Mouse (Mus musculus) left cerebral cortex, postnatal 10 days (tissue): ENCODE data around the gene Iqcd. TPM values are rescaled to one million over a fixed set of nuclear protein-coding genes. Genes with fewer than 3 reads are reported as not detected.

ENCODE experiments used
- DNase-seq, 2 experiments: peaks; one replicate each; pipeline ENCODE4 v3.0.0; 2021 to 2022; ENCODE audit warnings: low spot score in 2 of 2, mixed read lengths in 1 of 2; ENCODE audit errors: extremely low spot score in 1 of 2
- intact Hi-C: fragments of 180-260 bp; cut with DNase I; formaldehyde crosslinking; loops from one replicate; pipeline ENCODE4 v1.15.1; 2025
- total RNA-seq, 2 experiments: library from RNA; stranded (reverse); gene quantifications; 2 replicates each; pipeline ENCODE4 v1.2.3; 2021

Iqcd gene
- total RNA-seq, 2 experiments from 2014 or later = 0.36 to 0.47 TPM

DNA sequence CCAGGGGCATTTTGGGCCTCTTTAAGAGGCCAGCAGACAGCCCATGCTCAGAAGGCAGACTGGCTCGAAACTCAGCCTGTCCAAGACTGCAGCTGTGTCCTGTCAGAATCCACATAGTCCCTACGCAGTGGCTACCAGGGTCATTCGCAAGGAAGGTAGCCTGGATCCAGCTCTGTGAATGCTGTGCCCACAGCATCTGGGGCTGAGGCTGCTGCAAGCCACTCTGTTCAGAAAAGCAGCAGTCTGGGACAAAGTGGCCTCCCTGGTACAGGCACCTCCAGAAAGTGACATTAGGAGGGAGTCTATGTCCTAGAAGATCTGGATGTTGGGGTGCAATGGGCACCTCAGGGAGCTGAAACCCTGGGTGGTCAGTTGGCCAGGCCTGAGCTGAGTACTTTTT, 19.0 kb upstream of the Iqcd start:
- intact Hi-C loops = no loop called here

DNA sequence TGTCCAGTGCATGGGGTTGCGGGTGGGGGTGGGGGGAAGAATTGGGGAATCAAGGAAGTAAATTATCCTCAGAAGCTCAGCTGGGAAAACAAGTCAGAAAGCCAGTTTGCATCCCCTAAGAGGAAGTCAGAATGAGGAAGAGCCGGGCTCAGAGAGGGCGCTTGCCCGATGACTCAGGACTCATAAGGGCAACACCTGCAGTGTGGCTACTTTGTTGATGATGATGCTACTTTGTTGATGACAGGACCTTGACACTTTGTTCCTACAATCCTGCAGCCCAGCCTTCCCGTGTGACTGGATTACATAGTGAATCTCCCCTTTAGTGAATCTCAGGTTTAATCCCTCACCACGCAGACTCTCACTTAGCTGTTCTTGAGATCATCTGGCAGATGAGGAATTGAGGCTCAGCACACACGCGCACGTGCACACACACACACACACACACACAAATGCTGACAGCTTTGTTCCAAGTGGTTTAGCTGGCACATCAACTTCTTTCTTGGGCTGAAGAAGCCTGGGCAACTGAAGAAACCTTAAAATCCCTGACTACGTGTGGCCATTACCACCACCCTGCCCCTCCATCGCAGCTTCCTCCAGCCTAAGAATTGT, 18.4 kb upstream of the Iqcd start:
- DNase-seq = no peak
- intact Hi-C loops = no loop called here

More for the DNA sequence above, 19.0 kb upstream of the Iqcd start:
- no peak for DNase-seq

DNA sequence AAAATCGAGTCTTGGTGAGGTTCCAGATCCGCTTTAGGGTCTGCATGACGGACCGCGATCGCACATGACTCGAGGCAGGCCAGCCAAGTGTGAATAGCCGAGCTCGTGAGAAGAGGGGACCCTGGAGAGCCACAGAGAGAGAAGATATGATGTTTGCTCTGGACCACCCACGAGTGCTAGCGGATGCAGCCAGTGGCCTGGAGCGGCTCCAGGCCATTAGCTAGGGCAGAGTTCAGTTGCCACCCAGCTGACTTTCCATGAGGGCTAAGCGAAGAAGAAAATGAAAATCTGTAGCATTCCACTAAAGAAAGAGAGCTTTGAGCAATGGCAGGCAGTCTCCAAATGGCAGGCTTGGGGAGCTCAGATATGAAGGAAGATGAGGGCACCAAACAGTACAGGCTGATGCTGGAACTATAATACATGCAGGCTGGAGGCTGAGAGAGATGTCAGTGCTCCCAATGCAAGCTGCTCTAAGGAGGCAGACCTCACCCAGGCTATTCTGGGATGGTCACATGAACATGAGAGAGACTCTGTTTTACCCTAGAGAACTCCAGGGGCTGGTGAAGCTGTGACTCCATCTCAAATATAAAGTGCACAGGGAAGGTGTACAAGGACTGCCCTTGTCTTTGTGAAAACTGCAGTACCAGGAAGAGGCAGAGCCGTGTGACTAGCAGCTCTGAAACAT, 17.6 kb upstream of the Iqcd start:
- intact Hi-C loops = no loop called here
- no peak for DNase-seq

DNA sequence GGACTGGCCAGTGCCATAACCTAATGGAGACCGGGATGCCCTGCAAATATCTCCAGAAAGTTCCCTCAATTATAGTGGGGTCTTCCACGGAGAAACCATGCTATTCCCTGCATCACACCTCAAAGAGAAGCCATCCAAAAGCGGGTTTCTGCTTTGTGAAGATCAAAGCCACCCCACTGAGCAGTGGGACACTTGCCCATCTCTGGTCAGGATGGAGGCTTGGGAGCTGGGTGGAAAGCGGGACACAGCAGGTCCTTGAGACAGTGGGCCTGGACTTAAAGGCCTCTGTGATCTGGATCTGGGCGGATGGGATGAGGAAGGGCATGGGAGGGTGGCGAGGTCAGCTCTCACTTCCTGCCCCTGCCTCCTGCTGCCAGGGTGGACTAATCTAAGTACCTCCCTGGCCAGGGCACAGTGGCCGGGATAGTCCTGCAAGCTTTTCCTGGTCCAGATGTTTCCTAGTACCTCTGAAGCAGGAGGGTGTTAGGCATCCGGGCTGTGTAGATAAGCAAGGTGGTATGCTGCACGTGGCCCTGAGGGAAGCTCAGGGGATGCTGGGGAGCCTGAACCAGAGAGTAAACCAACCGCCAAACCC, 14.2 kb upstream of the Iqcd start:
- peak in 1 of 2 experiments; percentile 88 for DNase-seq
- intact Hi-C loops = no loop called here

DNA sequence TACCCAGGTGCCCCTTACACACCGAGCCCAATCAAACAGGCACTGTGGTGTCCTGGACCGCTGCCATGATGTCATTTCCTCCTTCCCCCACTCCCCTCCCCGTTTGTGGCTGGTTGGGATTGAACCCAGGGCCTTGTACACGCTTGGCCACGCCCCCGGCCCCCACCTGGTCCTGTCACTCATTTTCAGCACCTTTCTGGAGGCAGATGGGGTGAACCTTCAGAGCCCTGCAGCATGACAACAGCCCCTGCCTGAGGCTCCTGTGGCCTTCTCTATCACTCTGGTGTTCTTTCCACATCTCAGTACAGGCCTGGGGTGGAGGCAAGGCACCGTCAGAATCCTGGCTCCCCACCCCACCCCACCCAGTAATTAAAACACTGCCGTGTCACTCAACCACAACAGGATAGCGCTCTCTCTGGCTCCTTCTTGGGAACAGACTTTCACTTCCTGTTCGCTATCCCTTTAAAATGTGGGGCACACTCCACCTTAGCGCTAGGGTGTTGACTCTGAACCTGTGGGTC, 12.0 kb upstream of the Iqcd start:
- intact Hi-C loops = no loop called here
- DNase-seq = peak in 1 of 2 experiments; percentile 35

DNA sequence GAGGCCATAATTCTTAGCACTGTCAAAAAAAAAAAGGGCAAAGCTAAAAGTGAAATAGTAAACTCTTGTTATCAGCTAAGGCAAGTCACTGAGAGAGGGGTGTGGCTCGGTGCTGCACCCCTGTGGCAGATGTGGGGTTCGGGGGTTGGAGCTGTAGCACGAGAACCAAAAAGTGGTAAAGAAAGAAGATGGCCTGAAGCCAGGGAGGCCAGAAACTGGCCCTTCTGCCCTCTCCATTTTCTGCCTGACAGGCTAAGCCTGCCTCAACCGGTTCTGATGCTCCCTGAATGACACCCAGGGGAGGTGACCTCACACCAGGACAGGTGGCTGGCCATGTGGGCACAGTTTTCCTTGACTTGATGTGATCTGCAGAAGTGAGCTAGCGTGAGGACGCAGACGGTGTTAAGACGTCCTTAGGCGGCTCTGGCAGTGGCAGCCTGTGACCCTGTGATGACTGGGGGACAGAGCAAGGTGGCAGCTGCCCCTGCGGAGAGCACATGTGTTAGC, 10.8 kb upstream of the Iqcd start:
- no peak for DNase-seq
- intact Hi-C loops = no loop called here

DNA sequence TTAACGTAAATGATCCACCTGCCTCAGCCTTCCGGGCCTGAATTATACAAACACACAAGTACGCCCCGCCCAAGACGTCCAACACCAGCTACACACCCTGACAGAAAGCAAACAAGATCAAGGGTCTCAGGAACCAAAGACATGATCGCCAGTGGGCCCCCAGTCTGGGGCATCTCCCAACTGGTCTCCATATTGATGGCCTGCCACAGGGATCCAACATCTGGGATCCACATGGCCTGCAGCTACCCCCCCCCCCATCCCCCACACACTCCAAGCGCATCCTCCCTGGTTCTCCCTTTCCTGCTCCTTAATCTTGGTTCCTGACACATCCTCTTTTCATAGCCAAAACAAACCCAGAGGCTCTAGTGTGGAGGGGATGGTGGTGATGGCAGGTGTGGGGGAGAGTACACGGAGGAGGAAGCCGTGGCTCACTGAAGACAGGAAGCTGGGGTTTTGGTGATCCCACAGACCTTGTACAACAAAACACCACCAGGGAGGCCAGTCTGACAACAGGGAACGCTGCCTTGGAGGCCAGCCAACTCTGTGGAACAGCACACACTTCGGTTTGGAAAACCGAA, 10.2 kb upstream of the Iqcd start:
- intact Hi-C loops = no loop called here
- peak in 1 of 2 experiments; percentile 86 for DNase-seq

DNA sequence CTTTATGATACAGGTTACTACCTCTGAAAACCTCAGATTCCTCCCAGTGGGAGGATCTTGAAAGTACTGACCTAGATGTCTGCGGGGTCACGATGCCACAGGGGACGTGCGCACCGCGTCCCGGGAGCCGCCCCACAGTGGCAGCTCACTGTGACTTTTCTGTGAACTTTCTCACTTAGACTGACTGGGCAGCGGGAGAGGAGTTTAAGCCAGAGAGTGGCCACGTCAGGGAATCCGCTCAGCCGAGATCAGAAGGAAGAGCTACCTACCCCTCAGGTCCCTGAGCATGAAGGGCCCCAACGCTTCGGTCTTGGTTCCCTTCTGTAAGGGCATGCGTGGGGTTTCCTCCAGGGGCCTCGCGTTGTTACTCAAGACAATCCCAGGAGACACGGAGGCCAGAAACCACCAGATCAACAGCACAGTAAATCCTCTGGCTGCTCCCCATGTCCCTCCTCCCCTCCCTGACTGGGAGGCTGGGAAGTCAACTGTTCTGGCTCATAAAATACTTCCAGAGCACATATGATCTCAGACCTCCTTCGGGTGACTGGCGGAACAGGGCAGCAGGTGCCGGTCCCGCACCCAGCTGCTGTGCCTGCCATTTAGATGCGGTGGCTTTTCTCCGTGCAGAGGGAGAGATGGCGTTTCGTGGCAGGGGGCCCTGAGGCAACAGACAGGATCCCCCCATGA, 9.5 kb upstream of the Iqcd start:
- intact Hi-C loops = no loop called here
- DNase-seq = peak in 1 of 2 experiments; percentile 65

DNA sequence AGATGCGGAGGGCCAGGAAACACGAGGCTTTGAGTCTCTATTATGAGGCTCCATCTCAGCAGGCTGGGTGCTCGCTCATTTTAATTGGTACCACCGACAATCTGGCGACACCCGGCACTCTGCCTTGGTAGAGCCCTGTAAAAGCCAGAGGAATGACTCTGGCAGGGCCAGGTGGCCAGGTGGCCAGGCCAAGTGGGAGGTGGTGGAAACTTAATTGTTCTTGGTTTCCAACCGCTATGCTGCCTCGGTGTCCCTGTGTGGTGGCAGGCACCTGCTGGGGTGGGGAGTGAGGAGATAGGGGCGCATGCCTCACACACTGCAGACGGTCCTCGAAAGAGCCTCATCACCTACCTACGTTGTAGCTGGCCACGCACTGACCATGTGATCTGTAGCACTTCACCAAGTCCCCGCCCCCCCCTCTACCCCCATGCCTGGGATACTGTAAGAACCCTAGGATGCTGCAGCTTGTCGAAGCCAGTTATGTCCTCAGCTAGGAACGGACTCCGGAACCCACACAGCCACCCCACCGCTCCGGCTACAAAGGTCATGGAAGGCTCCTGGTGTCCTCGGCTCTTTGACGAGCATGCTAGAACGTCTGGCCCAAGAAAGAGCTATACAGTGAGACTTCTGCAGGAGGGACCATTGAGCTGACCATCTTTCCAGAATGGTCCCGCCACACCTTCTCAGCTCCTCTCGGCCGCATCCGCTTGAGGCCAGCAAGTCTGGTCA, 8.8 kb upstream of the Iqcd start:
- intact Hi-C loops = no loop called here
- DNase-seq = no peak

DNA sequence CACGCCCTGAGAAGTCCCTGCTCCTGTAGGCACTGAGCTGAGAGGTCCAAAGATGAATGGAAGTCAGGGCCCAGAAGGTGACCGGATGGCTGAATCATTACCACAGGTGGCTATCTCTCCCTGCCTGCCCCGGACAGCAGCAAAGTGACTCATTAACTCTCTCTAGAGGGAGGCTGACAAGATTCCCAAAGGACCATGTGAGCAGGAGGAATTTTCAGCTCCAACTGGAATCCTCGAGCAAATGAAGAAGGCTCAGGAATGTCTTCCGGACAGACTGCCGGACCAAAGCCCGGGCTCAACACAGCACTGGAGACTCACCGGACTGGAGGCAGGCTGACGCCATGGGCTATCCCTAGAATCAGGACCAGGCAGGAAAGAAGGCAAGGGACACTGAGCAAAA, 6.8 kb upstream of the Iqcd start:
- no peak for DNase-seq
- intact Hi-C loops = no loop called here

DNA sequence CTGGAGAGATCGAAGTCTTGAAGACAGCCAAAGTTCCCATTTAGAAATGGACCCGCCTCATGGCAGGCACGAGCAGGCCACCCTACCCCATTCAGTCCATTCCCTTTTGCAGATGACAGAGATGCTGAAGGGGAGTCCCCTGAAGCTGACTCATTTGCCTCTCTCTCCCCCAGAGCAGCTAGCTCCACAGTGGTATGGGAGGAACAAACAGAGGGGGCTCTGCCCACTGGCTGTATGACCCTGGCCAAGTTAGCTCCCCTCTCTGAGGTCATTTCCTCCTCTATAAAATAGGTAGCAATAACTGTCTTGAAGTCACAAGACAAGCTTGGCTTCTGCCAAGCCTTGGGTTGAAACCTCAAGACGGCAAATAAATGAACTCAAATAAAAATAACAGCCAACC, 5.3 kb upstream of the Iqcd start:
- no peak for DNase-seq
- intact Hi-C loops = no loop called here

DNA sequence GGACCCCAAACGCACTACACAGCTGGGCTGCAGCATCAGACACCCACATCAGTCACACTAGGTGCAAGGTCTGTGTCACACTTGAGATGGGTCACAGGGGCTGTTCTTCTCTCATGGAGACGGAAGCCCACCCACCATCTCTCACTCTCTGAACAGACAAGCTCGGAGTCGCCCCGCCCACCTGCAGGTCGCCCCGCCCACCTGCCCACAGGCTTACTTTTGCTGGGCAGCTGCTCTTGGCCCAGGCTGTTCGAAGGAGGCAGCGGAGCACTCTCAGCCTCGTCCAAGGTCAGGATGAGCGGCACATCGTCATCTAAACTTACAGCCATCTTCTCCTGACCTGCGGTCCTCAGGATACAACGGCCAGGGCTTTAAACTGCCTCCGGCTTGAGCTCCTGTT, 3.8 kb upstream of the Iqcd start:
- intact Hi-C loops = no loop called here
- DNase-seq = no peak

DNA sequence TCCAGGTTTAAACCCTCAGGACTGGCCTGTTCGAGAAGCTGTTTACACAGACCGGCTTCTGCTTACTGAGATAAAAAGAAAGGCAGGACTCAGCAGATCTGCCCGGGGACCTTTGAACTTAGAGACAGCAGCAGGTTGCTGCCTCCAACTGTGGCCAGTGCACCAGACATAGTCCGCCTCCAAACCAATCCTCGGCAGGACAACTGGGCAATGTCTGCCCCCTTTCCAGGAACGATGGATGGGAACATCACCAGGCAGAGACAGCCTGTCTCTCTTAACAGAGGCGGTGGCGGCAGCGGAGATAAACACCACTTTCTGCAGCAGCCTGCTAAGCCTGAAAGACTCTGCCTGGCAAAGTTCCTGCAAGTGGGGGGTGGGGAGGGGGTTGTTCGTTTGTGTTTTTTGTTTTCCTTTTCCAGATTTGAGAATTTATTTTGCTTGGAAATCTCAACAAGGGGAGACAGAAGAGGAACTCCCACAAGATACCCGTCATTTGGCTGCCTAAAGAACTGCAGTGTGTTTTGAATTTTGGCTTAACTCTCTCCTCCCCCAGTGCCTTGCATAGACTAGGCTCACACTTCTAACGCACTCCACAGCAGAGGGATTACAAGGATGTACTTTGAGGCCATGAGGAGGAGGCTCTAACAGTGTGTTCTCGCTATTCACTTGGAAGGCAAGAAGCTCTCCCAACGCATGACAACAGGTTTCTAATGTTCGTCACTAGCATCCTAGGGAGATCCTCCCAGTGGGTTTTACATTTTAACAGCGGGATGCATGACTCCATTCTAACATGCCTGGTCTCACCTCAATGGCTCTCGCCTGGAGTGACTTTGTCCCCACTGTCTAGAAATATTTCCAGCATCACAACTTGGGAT, 1.8 kb upstream of the Iqcd start:
- intact Hi-C loops = no loop called here
- peak in 1 of 2 experiments; percentile 64 for DNase-seq

DNA sequence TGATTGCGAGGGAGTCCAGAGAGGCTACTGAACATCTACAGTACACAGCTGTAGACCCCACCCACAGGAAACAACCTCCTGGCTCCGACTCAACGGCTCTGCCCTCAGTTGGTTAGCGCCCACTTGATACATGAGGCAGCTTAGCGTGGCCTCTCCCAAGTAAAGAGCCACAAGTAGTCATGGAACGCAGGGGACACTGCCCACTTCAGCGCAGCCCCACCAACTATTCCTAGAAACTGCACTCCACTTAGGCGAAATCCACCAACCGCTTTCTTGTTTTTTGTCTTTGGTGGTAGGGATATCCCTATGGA, 1.2 kb upstream of the Iqcd start:
- peak in 1 of 2 experiments; percentile 69 for DNase-seq
- intact Hi-C loops = no loop called here

DNA sequence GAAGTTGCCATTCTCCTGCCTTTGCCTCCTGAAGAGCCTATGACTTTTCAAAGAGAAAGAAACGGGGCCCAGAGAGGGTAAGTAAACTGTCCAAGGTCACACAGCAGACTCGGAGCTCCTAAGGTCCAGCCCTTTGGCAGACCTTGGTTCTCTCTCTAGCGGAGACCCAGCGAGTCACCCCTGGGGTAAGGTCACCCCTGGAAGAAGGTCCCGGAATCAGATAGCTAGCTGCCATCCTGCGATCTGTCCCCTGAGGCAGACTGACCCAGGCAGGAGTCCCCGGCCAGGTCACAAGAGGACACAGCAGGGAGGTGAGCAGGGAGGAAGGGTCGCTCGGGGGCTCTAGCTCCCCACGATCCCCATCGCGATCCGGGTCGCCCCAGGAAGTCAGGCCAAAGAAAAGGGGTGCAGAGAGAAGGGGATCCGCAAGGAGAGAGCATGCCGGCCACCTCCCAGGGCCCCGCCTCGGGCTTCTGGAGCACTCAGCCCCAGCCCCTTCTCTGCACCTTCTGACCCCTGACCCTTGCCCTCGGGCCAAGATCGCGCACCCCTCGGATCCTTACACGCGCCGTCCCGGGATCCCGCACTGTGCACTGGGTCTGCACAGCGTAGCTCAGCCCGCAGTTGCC, 762 bp upstream of the Iqcd start:
- intact Hi-C loops = no loop called here
- DNase-seq = no peak

DNA sequence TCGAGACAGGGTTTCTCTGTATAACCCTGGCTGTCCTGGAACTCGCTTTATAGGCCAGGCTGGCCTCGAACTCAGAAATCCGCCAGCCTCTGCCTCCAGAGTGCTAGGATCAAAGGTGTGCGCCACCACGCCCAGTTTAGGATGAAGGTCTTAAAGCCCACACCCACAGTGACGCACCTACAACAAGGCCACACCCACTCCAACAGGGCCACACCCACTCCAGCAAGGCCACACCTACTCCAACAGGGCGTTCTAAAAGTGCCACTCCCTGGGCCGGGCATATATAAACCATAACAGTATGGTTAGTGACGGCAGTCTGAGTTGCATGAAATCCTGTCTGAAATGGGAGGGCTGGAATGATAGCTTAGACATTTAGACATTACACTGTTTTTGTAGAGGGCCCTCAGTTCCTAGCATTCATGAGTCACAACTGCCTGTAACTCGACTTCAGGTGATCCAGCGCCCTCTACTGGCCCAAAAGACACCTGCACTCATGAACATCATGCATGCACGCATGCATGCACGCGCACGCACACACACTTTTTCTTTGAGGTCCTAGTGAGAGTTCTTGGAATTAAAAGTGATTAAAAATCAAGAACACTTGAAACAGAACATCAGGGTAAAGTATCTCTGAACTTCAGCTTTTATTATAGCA, 1.7 kb downstream of the Iqcd start:
- intact Hi-C loops = no loop called here

DNA sequence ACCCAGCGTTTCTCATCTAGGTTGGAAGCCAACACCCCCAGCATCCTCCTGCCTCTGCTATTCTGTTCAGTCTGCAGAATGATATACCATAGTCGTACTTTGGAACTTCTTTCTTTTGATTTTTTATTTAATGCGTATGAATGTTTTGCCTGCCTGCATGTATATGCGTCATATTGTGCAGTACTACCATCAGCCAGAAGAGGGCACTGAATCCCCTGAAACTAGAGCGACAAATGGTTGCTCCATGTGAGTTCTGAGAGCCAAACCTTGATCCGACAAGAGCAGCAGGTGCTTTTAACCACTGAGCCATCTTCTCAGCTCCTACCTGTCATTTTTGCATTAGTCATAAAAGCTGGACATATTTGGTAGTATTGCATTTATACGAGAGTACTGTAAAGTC, 3.3 kb downstream of the Iqcd start:
- DNase-seq = no peak
- intact Hi-C loops = no loop called here

More for the DNA sequence above, 1.7 kb downstream of the Iqcd start:
- no peak for DNase-seq
